Mouse (Mus musculus) megakaryocyte-erythroid progenitor cell, adult 5-6 weeks (primary cell): Measurements from ENCODE around the gene Zc3h12d. TPM values are rescaled to one million over a fixed set of nuclear protein-coding genes. Genes with fewer than 3 reads are reported as not detected.
A peak's percentile ranks its signal among the peaks of the same experiment; 100 is the strongest.

ENCODE experiments used
- ATAC-seq: replicated peaks from 2 replicates; pipeline ENCODE4 v1.8.0; 2016; ENCODE audit warnings: mild to moderate bottlenecking, inconsistent platforms; ENCODE audit not compliant: severe bottlenecking, poor library complexity, low FRiP score, low TSS enrichment
- total RNA-seq, 2 experiments: library from RNA; stranded (forward) in 1 of 2; stranded (reverse) in 1 of 2; fragments of 200-1000, 215-1000 nt in 1 of 2; fragments of >200 nt in 1 of 2; fragmentation: Nextera tagmentation in 1 of 2; gene quantifications; 2 replicates each; pipeline ENCODE4 v1.2.3; 2014 to 2017

The Zc3h12d gene
- total RNA-seq, 2 experiments from 2014 or later, result not detected

DNA sequence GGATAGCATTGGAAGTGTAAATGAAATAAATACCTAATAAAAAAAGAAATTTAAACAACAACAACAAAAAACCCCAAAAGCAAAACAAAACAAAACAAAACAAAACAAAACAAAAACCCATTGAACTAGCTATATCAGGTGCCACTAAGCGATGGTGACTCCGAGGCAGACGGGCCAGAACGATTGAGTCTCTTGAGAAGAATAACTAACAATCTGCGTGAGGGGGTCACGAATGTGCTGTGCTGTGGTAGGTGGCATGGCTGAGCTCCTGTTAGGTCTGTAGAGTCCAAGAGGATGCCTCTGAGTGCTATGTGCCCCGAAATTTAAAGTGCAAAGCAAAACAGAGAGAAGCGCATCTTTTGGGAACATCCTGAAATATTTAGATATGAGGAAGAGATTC is 5.2 kb downstream of the Zc3h12d start:
- ATAC-seq, result no peak

DNA sequence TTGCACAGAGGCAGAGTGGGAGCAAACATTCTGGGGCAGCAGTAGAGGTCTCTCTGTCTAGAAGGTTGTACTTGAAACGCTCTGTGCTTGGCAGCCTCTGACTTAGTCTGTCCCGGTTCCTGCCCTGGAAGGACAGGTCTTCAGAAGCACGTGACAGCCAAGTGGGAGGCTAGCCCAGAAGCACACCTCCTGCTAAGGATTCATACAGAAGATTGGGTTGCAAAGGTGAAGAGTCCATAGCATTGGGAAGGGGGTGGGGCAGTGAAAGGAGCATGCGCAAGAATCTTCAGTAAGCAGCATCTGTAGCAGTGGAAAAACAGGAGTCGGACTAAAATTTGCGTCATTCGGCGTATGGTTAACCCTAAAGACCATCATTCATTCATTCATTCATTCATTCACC is 5.8 kb downstream of the Zc3h12d start:
- ATAC-seq, result no peak

DNA sequence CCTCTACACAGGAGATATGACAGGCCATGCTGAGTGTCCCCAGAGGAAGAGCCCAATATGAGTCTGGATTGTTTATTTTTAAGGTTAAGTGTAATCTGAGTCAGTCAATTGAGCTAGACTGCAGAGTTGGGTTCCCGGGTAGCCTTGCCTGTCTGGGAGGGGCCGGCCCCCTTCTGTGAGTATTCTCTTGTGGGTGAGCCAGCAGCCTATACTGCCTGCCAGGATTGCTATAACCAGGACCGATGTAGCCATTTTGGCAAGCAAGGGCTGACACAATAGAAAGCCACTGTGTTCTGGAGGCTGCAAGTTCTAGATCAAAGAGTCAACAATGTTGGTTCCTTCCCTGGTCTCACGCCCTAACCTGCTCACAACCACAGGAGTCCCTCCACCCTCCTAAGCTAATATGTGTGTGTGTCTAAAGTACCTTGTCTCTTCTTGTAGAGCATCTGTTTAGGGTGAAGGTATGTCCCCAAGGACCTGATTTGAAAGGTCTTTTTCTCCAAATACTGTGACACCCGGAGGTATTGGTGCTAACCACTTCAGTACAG is 6.7 kb downstream of the Zc3h12d start:
- no peak for ATAC-seq

DNA sequence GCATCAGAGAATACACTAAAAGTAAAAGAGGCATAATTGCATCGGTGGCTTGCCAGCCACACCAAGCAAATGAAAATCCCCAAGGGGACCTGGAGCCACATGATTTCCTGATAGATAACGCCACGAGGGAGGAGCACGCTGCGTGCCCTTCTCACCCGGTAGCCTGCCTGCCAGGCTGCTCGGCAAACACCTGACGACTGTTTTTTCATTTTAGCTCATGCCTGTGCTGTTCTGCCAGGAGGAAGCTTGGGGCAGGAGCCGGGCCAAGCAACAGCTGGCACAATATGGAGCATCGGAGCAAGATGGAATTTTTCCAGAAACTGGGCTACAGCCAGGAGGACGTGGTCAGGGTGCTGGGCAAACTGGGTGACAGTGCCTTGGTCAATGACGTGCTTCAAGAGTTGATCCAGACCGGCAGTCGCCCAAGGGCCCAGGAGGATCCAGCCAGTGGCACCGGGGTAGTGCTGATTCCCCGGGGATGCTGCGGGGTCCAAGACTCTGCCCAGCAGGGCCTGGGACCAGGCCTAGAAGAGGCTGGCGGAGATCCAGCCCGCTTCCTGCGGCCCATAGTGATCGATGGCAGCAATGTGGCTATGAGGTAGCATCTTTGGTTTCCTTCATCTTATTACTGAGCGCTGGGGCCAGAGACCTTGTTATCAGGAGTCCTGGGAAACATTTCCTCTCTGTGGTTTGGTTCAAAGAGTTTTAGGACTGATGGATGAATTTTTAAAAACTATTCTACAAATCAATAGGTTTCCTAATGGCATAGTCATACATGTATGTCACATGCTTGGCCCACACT is 7.5 kb downstream of the Zc3h12d start:
- ATAC-seq, result no peak

DNA sequence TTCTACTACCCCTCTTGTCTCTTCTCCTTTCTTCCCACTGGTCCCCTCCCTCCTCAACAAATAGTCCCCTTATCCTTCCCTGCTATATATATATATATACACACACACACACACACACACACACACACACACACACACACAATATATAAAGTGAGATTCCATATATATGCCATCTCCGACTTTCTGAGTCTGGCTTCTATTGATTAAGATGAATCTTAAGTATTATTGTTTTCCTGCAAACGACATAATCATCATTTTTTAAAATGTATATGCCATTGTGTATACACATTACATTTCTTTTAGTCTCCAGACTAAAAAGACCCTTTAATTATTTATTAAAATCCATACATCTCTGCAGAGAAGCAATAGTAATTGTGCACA is 8.1 kb downstream of the Zc3h12d start:
- no peak for ATAC-seq

DNA sequence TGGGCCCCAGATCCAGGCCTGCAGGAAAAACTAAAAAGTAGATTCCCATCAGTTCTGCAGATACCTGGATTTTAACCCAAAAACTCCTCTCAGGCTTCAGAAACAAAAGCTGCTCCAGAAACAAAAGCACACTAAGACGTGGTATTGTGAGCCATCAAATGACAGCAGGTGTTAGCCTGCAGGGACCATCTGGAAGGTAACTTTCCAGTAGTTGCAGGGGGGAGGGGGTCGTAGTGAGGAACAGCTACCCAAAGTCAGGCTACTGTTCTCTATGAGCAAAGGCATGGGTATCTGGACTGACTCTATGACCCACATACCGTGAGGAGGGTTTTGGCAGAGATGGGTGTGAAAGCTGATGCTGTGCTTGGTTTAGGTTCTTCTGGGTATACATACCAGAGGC is 8.5 kb downstream of the Zc3h12d start:
- no peak for ATAC-seq

DNA sequence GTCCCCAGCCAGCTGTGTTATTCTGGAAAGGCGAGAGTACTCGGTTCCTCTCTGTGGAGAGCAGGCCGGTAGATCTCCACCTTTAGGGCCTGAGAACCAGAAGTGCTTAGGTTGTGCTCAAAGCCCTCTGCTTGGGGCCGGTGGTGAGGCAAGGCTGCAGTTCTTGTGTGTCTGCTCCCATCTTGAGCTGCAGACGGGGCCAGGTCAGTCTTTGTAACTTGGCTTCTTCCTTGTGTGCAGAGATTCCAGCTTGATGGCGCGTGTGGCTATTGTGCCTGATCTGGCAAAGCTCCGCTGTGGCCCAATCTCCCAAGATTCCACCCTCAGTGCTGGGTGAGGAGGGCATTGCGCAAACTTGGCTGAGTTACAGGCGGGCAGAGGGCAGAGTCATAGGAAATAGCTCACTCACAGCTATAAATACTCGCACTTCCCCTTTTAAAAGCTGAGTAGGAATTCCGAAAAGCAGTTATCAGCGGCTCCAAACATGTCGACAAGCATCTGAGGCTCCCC is 9.4 kb downstream of the Zc3h12d start:
- ATAC-seq, result peak; percentile 54; the same call in 1 of the 2 replicates

DNA sequence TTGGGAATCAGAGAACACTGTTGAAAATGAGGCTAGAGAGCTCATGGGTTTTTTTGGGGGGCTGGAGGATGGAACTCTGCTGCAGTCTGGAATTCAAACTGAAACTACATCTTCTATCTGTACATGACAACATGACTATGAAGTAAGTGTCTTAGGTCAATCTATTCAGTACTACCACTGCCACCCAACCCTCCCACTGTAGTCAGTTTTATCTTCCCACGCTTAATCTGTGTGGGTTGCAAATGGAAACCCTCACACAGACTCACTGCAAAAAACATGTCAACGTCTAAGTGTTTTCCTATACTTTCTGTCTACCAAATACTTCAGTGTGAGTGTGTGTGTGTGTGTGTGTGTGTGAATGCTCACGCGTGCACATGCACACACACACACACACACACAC is 10.9 kb downstream of the Zc3h12d start:
- no peak for ATAC-seq

DNA sequence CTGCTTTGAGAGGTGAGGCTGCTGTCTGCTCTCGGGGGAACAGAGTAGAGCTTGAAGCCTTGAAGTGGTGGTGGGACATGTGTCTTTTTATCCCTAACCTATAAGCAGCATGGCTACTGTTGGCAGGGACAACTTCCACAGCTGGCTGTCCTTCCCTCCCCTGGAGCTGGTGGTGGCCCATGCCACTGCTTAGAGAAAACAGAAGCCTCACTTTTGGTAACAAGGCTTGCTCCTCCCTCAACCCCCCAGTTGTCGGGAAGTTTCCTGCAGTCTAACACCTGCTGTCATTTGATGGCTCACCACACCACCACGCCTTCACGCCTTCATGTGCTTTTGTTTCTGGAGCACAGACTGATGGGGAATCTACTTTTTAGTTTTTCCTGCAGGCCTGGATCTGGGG is 11.9 kb downstream of the Zc3h12d start:
- no peak for ATAC-seq

DNA sequence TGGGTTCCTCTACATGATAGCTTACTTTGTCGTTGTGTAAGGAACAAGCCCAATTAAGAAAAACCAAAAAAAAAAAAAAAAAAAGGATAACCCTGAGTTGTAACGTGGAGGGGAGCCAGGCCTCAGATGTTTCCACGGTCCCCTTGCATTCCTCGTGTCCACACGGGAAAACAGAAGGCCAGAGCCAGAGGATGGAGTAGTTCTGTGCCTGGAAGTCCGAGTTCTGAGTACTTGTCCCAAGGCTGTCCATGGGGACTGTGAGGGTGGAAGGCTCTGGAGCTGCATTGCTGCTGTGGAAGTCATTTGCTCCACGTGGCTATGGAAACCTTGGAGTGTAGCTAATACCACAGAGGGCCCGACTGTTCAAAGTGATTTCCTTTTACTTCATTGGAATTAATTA is 12.9 kb downstream of the Zc3h12d start:
- ATAC-seq, result no peak

DNA sequence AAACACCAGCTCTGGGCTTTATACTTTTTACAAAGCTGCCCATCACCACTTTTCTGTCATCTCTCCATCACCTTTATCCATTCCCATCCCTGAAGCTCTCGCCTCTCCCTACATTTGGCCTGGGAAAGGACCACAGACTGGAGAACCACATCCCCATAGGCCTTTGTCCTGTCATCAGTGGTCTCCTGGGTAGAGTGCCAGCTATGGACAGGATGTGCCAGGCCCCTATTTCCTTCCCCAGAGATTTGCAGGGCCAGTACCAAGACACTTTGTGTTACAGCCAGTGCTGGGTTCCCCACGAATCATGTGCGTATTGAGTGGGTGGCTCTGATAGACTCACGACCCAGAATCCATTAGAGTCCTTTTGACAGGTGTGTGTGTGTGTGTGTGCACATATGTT is 13.7 kb downstream of the Zc3h12d start:
- ATAC-seq, result no peak

DNA sequence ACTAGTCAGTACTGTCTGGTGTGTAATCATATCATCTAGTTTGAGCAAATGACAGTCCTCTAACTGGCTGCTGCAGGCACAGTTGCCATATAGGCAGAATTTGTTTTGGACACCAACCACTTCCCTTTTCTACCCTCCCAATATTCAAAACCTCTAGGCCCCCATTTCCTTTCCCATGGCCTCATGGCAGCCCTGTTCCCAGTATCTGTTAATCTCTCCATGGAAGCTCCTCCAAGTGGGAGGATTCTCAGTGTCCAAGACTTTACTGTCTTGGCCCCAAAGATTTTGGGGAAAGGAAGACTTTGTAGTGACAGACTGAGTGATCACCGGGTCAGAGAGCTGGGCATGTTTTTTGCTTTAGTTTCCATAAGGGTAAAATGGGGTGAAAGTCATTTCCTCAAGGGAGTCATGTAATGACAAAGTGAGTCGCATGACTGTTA is 14.9 kb downstream of the Zc3h12d start:
- ATAC-seq, result no peak

DNA sequence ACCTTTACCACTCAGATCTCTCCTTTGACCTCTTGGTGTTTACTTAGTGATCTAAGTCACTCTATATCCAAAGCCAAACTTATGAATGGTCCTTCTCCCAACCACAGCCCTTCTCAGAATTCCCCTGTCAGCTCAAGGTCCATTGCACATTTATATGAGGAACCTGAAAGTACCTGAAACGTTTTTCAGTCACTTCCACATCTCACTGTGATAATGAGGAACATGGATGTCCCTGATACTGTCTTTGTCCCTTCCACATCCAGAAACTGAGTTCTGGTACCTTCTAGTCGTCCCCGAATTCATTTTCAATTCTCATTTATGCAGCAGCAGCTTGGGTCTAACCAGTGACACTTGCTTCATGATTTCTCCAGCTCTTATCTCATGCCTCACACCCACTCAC is 19.6 kb downstream of the Zc3h12d start:
- no peak for ATAC-seq

DNA sequence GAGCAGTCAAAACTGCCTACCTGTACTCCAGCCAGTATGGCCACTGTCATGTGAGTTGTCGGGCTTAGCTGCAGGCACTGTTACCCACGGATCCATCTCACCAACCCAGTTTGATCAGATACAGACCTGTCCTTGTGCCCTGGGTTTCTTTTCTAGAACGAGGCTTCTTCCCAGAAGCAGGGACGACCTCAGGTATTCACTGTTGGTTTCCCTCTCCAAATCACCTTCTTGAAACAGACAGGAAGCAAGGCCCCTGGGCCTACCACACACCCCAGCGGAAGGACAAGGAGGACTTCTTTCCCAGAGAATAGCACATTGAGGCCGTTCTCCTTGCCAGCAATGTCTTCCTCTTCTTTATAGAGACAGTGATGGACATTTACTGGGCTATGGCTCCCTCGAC is 28.2 kb downstream of the Zc3h12d start:
- ATAC-seq, result no peak

DNA sequence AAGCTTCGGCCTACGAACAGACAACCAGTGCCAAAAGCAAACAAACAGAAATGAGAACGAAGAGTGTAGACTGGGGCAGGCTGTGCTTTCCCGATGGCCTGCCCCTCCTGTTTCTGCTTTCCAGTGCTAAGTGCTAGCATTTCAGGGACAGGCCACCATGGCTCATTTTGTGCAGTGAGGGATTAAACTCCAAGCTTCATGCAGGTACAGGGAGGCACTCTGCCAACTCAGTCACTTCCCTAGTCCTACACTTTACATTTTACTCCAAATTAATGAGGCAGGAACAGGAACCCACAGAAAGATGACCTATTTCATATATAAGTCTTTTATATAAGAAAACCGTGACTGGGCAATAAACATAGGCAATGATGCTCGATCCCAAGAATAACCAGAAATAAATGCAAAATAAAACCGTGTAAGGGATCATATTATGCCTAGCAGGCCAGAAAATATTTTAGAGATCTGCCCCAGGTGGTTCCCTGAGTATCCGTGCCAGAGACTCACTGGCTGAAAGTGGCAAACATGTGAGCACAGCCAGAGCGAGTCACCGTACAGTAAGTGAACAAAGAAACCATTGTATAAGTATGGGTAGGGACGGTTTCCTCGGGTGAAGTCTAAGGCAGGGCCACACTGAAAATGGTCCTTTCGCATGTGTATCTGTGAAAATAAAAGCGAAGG is 29.1 kb downstream of the Zc3h12d start:
- no peak for ATAC-seq

DNA sequence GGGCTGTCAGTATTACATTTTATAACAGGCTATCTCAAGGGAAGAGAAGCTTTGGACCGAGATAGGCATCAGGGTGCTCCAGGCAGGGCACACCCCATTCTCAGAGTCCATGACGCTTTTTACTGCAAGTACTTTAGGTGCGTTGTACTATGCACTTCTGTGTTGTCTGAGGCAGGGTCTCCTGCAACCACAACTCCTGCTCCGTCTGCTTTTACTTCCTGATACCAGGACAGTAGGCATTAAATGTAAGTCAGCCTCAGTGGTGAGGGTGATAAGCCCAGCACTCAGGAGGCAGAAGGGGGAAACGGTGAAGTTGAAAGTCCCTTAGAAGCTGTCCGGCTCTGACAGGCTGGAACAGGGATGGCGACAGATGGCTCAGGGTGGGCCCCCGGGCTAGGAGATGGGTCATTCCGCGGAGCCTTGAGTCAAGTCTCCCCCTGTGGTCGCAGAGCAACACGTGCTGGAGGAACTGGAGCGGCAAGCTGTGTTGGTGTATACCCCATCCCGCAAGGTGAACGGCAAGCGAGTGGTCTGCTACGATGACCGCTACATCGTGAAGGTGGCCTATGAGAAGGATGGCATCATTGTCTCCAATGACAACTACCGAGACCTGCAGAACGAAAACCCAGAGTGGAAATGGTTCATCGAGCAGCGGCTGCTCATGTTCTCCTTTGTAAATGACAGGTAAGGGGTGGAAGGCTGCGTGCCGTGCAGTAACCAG is 29.8 kb downstream of the Zc3h12d start:
- ATAC-seq, result no peak

DNA sequence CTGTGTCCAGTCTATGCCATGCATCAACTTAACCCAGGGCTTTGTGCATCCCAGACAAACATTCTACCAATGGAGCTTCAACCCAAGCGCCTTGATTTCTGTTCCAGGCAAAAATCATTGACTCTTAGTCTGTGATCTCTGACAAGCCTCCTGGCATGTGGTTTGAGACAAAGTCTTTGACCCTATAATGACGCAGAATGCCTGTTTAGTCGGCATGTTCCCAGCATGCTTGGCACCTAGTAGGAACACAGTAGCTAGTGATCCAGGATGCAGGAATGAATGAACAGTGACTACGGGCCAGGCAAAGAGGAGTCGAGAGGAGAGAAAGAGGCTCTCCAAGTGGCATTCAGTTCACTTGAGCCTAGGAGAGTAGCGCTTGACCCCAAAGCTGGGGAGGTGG is 31.1 kb downstream of the Zc3h12d start:
- no peak for ATAC-seq

DNA sequence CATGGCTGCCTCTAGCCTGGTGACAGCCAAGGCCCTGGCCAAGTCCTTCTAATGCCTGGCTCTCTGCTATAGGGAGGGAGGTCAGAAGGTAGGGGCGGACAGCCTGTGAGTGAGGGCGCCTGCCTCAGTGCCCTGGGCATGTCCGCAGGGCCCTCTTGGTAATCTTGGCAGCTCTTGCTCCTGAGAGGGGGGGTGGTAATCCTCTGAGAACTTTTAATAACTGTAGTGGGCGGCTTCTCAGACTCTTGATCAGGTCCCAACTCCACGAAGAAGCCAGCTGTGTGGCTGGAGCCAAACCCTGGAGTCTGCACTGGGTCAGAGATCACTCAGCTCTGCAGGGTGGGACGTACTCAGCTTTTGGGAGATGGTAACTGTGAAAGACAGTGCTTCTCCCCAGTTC is 31.9 kb downstream of the Zc3h12d start:
- ATAC-seq, result no peak

DNA sequence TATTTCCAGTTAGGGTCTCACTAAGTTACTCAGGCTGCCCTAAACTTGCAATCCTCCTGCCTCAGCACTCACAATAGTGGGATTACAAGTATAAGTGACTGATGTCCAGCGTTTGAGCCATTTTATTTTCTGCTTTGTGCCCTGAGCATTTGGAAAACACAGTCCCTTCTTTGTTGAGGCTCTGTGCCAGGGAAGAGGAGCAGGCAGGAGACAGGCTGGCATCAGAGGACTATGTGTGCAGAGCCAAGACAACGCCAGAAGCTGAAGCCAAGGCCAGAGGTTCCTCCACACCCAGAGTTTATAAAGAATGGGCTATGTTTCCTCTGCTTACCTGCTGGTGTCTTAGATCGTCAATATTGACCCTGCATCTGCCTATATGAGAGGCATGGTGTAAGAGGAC is 32.5 kb downstream of the Zc3h12d start:
- no peak for ATAC-seq
